Mouse (Mus musculus) E14TG2a.4 (cell line): ENCODE data around the gene Ciz1.

ENCODE experiments used
- H3K27me3 ChIP-seq: 2 replicates; pipeline ENCODE4 v1.6.1; 2014; ENCODE audit warnings: low read length, control low read depth; ENCODE audit not compliant: insufficient read depth
- H3K36me3 ChIP-seq: 2 replicates; pipeline ENCODE4 v1.6.1; 2014; ENCODE audit warnings: low read length, control low read depth; ENCODE audit not compliant: insufficient read depth
- H3K4me1 ChIP-seq: replicated peaks from 2 replicates; pipeline ENCODE4 v1.6.1; 2014; ENCODE audit warnings: low read depth, low read length, control low read depth
- H3K4me3 ChIP-seq: replicated peaks from 2 replicates; pipeline ENCODE4 v1.5.1; 2014; ENCODE audit warnings: mild to moderate bottlenecking, low read length
- H3K9me3 ChIP-seq: 2 replicates; pipeline ENCODE4 v1.6.1; 2014; ENCODE audit warnings: low read length, control low read depth
- CTCF ChIP-seq: conservative IDR thresholded peaks from 2 replicates; pipeline ENCODE4 v1.5.1; 2014; ENCODE audit warnings: low read length
- NANOG ChIP-seq: IDR thresholded peaks from 2 replicates; pipeline ENCODE4 v1.6.1; 2014; ENCODE audit warnings: borderline replicate concordance, low read length, mixed read lengths
- POU5F1 ChIP-seq: IDR thresholded peaks from 2 replicates; pipeline ENCODE4 v1.6.1; 2014; ENCODE audit warnings: low read length, borderline replicate concordance

The Ciz1 gene

GRCm38 (mm10) chr2:32352151-32353006 is at the start of gene Ciz1:
TSS of gene Ciz1 (plus strand) at chr2:32352327.
- peaks cover 60% of the 10 kb centered on the region for H3K4me1 ChIP-seq
- H3K36me3 ChIP-seq = no peaks in the 10 kb centered on the region
- no peaks in the 10 kb centered on the region for H3K9me3 ChIP-seq
- H3K27me3 ChIP-seq = peaks cover 48% of the 10 kb centered on the region
- TF ChIP-seq POU5F1 (no peak), CTCF (no peak), NANOG (no peak)
- H3K4me3 ChIP-seq = peak within 1 kb of the TSS; percentile 88

- TF ChIP-seq CTCF (peak; percentile 37), NANOG (no peak), POU5F1 (no peak)
- H3K4me3 ChIP-seq = no peak overlapping the region
- peaks cover 64% of the 10 kb centered on the region for H3K4me1 ChIP-seq
- no peaks in the 10 kb centered on the region for H3K27me3 ChIP-seq
- H3K9me3 ChIP-seq = no peaks in the 10 kb centered on the region
- peaks cover 100% of the 10 kb centered on the region for H3K36me3 ChIP-seq
These were observed 49.2 kb upstream of the Ciz1 start for GRCm38 (mm10) chr2:32302952-32303351.

GRCm38 (mm10) chr2:32304145-32304832 is 47.8 kb upstream of the Ciz1 start:
- H3K27me3 ChIP-seq = no peaks in the 10 kb centered on the region
- H3K4me1 ChIP-seq = peaks cover 57% of the 10 kb centered on the region
- H3K36me3 ChIP-seq = peaks cover 99% of the 10 kb centered on the region
- TF ChIP-seq NANOG (no peak), CTCF (peak; percentile 69)
- no peak overlapping the region for H3K4me3 ChIP-seq
- no peaks in the 10 kb centered on the region for H3K9me3 ChIP-seq

- TF ChIP-seq POU5F1 = no peak
- Histone ChIP-seq H3K9me3 (no peaks in the 10 kb centered on the region), H3K27me3 (peaks cover 3% of the 10 kb centered on the region; the same call in 1 of the 2 replicates), H3K36me3 (peaks cover 99% of the 10 kb centered on the region), H3K4me1 (peaks cover 59% of the 10 kb centered on the region), H3K4me3 (no peak overlapping the region)
These were observed 46.5 kb upstream of the Ciz1 start for GRCm38 (mm10) chr2:32305668-32306067.

- Histone ChIP-seq H3K27me3 (peaks cover 7% of the 10 kb centered on the region), H3K4me1 (peaks cover 62% of the 10 kb centered on the region), H3K4me3 (no peak overlapping the region), H3K9me3 (no peaks in the 10 kb centered on the region), H3K36me3 (peaks cover 96% of the 10 kb centered on the region)
- TF ChIP-seq NANOG (no peak), CTCF (no peak), POU5F1 (no peak)
These were observed 46.0 kb upstream of the Ciz1 start for GRCm38 (mm10) chr2:32306176-32306575.

GRCm38 (mm10) chr2:32307247-32307798 is 44.8 kb upstream of the Ciz1 start:
- no peak for TF ChIP-seq POU5F1
- TF ChIP-seq NANOG = no peak
- TF ChIP-seq CTCF = no peak
- H3K27me3 ChIP-seq = peaks cover 14% of the 10 kb centered on the region
- no peaks in the 10 kb centered on the region for H3K9me3 ChIP-seq
- H3K4me3 ChIP-seq = no peak overlapping the region
- H3K36me3 ChIP-seq = peaks cover 85% of the 10 kb centered on the region
- H3K4me1 ChIP-seq = peaks cover 64% of the 10 kb centered on the region

GRCm38 (mm10) chr2:32307941-32308760 is 44.0 kb upstream of the Ciz1 start:
- TF ChIP-seq POU5F1 (no peak), NANOG (no peak), CTCF (peak; percentile 89)
- Histone ChIP-seq H3K36me3 (peaks cover 77% of the 10 kb centered on the region), H3K9me3 (no peaks in the 10 kb centered on the region), H3K4me1 (peaks cover 60% of the 10 kb centered on the region), H3K4me3 (no peak overlapping the region), H3K27me3 (peaks cover 19% of the 10 kb centered on the region)

GRCm38 (mm10) chr2:32308870-32309568 is 43.1 kb upstream of the Ciz1 start:
- peaks cover 23% of the 10 kb centered on the region for H3K27me3 ChIP-seq
- no peaks in the 10 kb centered on the region for H3K9me3 ChIP-seq
- H3K4me3 ChIP-seq = no peak overlapping the region
- peaks cover 55% of the 10 kb centered on the region for H3K4me1 ChIP-seq
- TF ChIP-seq CTCF = no peak
- H3K36me3 ChIP-seq = peaks cover 68% of the 10 kb centered on the region
